Mouse (Mus musculus) cortical plate, adult 2 months (tissue): Measurements from ENCODE around the gene Vmn1r51.

ENCODE experiments used
- CTCF ChIP-seq: fragments of 200-500 bp; IDR thresholded peaks from 2 replicates; pipeline ENCODE4 v1.5.1; 2011; ENCODE audit warnings: mild to moderate bottlenecking, control low read depth, low read length; ENCODE audit not compliant: insufficient read depth; ENCODE audit errors: extremely low read depth
- POLR2A ChIP-seq: fragments of 200-500 bp; IDR thresholded peaks from 2 replicates; pipeline ENCODE4 v1.6.1; 2011; ENCODE audit warnings: mild to moderate bottlenecking, low read length, control low read depth; ENCODE audit not compliant: insufficient read depth; ENCODE audit errors: extremely low read depth

DNA sequence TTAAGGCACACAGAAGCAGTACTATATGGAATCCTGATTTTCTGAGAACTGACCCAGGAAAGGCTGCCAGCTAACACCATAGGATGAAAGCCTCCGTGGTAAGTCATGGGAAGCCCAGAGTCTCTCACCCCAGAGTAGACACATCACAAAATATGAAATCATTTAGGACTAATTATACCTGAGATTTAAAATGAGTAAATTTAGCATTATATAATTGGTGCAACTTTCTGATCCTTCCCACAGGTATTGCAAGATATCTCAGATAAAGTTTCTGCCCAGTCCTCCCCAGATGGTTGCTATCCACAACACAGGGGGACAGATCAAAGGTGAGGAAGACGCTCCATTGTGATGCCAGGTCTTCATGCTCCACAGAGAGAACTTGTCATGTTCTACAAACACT, 21.3 kb upstream of the Vmn1r51 start, which contains the start of gene Vmn1r50:
- TF ChIP-seq POLR2A (no peak), CTCF (no peak)
